Mouse (Mus musculus): ENCODE results near the gene Mageb18.
"Not testable (repeated sequence)": the region's sequence is repeated elsewhere in the genome, so short reads cannot be mapped to it uniquely, and the experiment has no call there.

The Mageb18 gene

DNA sequence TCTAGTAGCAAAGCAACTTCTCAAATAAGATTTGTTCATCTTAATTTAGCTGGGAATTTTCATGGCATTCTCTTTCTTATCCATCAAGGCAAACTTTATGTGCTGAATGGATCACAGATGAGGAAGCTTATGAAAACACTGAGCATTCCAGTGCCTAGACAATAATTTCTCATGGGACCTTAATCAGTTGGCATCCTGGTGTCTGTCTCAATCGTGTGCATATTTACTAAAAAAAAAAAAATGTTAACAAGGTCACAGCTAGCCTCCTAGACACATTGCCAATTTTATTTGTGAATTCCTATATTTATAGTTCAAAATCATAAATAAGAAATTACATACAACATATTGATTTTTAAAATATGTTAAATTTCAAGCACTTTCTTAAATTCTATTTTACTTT, at the start of gene Mageb18:
TSS of gene Mageb18 (minus strand) at position 101 of the 400 bp plus-strand sequence.
- in situ Hi-C loops (cut with MboI; ENCODE audit: low sequenced_read_pairs): no loop called here

DNA sequence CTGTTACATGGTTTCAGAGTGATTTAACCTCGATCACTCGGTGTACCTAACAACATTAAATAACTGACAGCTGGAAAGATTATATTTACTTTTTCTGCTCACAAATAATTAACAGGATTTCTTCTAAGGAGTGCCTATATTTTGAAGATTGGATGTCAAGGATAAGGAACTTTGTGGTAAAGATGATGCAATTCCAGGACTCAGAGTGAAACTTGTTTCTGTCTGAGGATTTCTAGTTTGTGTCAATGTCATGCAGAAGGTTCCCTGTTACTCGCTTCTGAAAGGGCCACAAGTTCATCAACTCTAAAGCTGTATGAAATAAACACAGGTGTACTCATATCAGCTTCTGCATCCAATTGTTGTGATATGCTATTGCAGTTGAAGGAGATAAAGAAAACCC, 13.4 kb upstream of the Mageb18 start:
- in situ Hi-C loops (cut with MboI; ENCODE audit: low sequenced_read_pairs): no loop called here

DNA sequence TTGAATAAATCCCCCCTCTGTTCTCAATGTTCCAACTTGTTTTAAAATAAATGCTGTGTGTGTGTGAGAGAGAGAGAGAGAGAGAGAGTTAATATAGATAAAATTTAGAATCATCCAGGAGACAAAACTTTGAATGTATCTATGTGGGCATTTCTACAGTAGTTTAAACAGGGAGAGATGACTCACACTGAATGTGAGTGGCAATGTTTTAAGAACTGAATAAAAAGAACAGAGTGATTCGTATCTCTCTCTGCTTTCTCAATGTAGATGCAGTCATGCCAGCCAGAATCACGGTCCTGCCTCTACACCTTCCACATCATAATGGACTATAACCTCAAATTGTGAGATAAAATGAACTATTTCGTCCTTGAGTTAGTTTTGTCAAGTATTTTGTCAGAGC, 11.1 kb upstream of the Mageb18 start:
- in situ Hi-C loops (cut with MboI; ENCODE audit: low sequenced_read_pairs): no loop called here

DNA sequence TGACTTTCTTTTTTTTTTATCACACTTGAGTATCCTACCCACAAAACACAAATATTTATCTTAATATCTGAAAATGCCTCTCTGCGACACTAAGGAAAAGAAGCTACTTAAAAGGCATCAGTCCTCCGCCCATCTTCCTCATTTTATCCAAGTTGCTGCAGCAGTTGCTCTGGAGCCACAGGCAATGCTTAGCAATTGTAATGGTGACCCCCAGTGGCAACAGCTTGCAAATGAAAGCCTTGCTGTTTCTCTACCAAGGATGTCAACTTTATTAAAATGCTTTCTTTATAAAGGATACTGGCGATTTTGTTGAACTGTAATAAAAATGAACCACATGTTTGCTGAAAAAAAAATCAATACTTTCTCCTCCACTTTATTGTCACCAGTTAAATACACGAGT, 2.0 kb downstream of the Mageb18 start:
- in situ Hi-C loops (cut with MboI; ENCODE audit: low sequenced_read_pairs): no loop called here

DNA sequence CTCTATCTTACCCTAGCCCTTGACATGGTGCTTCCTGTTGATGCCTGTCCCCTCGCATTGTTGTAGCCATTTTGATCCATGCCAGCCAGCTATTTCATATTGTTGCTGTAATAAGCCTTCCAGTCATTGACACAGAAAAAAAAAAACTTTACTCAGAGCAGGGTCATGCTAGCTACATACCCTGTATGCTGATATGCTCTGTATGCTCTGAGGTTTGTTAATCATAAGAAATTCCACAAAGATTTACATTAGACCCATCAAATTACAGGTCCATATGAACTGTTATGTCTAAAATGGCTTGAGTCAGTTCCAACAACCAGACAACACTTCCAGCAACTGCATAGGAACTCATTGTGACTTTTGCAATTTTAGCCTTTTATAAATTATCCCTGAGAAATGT, 71.5 kb downstream of the Mageb18 start:
- in situ Hi-C loops (cut with MboI; ENCODE audit: low sequenced_read_pairs): no loop called here

DNA sequence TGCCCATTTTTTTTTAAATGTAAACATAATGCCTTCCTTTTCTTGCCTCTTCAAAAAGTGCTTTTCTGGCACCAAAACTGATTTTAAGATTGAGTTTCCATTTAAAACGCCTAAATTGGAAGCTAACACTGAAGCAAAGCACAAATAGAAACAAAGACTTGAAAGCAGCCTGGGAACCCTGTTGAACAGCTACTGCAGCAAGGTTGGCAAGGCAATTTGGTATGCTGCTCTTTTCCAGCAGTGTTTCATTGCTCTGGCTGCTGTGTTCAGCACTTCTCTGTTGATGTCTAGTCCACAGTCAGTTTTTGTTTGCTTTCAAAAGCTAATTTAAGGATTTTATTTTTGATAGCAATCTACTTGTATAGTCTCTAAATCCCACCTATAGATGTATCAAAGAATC, 101.1 kb downstream of the Mageb18 start:
- in situ Hi-C loops (cut with MboI; ENCODE audit: low sequenced_read_pairs): no loop called here

DNA sequence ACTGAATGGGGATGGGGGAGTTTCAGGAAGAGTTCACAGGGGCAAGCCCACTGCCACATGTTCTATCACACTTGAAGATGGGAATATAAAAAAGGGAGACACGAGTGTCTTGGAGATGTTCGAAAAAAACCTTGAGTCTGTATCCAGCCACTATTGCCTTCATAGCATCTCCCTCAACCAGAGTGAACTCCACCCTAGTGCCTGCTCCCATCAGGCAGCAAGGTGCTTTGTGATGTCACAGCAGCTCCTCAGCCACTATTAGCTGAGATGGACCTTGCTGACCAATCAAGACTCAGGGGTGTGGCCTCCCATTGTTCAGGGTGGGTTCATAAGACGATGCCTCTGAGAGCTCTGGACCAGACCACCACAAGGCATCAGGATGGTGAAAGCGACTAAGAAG, 109.7 kb downstream of the Mageb18 start, which contains the start of gene Gm5941:
TSS of gene Gm5941 (plus strand) at position 301 of the 400 bp plus-strand sequence.
- in situ Hi-C loops (cut with MboI; ENCODE audit: low sequenced_read_pairs): not testable (repeated sequence)

DNA sequence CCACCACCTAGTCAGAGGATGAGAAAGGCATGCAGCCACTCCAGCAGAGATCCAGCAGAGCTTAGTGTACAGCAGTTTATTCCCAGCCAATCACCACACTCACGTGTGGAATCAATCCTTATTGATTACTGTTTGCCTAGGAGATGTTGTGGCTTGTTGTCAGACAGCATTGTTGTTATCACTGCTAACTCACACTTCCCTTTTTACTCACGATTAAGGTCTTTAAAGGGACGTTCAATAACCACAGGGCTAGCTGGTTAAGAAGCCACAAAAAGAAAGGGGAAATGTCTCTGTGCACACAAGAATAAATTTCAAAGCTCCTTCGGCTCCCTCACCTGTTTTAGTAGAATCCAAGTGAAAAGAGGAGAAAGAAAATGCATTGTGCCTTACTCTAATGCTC, 134.6 kb downstream of the Mageb18 start:
- in situ Hi-C loops (cut with MboI; ENCODE audit: low sequenced_read_pairs): no loop called here

DNA sequence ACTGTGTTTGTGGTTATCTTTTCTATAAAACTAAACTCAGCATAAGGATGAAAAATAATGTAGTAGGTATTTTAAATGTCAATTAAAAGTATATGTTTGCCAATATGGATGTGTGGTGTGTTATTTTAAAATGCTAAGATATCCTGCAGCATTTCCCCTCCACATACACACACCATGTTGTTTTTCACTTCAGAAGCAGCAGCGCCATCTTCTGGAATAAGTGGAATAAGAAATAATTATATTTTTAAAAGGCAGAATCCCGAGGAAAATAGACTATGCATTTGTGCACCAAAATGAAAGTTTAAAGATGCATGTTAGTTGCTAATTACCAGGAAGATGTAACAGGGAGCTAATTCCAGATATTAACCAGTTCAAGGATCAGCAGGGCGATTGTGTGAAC, 138.9 kb downstream of the Mageb18 start:
- in situ Hi-C loops (cut with MboI; ENCODE audit: low sequenced_read_pairs): no loop called here

DNA sequence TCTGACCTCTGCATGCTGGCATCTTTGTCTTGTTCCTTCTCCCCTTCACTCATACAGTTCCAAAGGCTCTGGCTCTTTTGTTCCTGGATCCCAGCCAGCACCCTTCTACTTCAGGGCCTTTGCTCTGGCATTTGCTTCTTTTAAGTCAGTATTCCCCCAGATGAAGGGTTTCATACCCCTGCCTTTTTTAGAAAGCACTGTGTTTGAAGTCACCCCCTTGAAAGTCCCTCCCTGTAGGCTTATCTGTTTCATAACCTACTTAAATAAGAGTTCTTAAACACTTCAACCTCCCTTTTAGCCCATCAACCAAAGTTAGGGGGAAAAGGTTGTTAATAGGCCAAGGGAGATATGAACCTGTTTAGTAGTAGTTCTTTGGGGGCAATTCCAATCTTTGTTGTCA, 212.0 kb downstream of the Mageb18 start:
- in situ Hi-C loops (cut with MboI; ENCODE audit: low sequenced_read_pairs): no loop called here

DNA sequence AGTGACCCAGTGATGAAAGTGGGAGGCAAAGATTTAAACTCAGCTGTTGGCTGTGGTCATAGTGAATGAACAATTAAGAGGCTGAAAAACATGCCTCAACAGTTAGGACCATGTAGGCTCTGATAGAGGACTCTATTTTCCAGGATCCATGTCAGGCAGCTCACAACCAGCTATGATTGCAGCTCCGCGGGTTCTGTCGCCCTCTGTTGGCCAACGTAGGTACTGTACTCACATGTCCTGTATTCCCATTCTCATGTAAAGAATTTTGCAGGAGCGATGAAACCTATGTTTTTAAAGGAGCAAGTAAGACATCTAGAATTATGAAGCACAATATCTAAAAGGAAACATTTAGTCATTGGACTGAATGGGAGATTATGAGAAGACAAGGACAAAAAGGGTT, 256.4 kb downstream of the Mageb18 start:
- in situ Hi-C loops (cut with MboI; ENCODE audit: low sequenced_read_pairs): no loop called here

DNA sequence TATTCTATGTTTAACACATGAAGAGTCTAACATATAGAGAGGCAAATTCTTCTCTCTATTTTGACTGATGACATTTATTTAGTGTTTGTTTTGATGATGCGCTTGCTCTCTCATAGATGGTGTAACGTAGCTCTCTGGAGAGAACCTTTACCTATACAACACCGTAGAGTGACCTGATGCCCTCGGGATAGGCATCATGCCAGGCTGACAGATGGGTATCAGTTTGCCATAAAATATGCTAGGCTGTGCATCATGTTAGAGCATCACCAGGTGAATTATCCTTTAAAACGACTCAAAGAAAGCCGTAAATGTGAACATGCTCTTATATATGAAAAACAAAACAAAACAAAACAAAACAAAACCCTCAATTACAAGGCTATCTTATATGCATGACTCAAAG, 258.5 kb downstream of the Mageb18 start:
- in situ Hi-C loops (cut with MboI; ENCODE audit: low sequenced_read_pairs): no loop called here

DNA sequence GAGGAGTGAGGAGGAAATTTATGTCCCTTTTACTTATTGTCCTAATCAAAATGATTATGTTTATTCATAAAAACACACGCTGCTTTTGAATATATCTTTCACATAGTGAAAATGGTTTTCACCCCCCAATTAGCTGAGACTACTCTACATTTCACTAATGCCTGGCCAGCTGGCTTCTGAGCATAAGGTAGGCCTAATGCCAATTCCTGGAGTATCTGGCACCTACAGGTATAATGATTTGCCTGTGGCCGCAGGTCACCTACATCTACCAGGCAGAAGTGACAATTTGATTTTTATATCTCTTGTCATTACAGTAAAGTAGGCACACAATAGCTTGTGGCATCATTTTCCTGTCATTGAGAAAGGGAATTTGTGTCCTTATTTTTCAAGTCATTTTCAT, 259.8 kb downstream of the Mageb18 start:
- in situ Hi-C loops (cut with MboI; ENCODE audit: low sequenced_read_pairs): no loop called here

DNA sequence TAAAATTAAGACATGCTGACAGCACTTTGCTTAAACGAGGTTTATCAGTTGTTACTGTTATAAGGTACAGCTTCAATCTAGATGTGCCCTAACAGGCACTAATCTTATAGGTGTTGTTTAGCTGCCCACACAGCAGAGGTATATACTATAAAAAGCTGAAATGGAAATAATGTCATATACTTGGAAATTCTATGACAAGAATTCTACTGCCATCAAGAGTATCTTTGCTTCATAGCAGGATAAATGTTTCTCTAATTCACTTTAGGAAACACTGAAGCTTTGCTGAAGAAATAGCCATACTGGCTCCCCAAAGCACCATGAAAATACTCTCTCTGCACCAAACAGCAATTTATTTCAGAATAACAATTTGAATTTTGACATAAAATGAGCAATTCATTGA, 265.9 kb downstream of the Mageb18 start:
- in situ Hi-C loops (cut with MboI; ENCODE audit: low sequenced_read_pairs): no loop called here

DNA sequence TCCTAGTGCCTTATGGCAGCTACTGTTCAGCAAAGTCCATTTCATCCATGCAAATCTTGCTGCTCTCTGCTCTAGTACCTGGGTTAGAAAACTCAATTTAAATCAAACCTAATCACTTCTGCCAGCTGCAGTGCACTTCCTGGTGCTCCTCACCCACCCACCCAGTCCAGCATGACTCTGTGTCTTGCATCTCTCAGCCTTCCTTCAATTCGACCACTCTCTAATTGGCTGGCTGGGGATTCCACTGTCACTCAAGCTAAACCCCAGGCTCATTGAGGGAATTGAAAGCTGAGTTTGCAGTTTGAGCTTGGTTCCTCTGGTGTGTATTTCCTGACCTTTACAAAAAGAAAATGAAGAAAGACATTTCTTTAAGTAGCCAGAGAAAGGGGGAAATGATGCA, 275.8 kb downstream of the Mageb18 start:
- in situ Hi-C loops (cut with MboI; ENCODE audit: low sequenced_read_pairs): no loop called here

DNA sequence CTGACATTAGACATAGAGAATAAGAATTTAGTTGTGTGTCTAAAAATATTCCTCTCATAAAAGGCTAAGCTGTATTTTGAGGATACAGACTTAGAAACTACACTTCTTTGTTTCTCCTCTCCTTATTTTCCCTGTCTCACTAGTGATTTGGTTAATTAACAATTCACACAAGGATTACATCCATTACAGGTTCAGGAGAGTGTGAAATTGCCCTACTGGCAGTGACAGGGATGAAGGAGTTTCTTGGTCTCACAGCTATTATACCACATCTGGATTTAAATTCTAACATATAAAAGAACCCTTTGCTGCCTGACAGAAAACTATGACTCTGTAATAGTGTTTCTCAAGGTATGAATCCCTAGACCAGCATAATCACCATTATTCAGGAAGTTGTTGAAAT, 318.8 kb downstream of the Mageb18 start:
- in situ Hi-C loops (cut with MboI; ENCODE audit: low sequenced_read_pairs): no loop called here

Data from CH12F3 (cell line).